Mouse (Mus musculus) adipocyte (in vitro differentiated cells): ENCODE results near the gene Gnas.
"Not testable (repeated sequence)": the region's sequence is repeated elsewhere in the genome, so short reads cannot be mapped to it uniquely, and the experiment has no call there.

ENCODE experiments used
- DNase-seq: peaks from one replicate; pipeline ENCODE4 v3.0.0-alpha.2; 2016; ENCODE audit warnings: low spot score

Gene Gnas

GRCm38 (mm10) chr2:174328358-174328905 lies 44.3 kb downstream of the Gnas start:
- DNase-seq: no peak

- peak; percentile 75 for DNase-seq
Measured at GRCm38 (mm10) chr2:174328926-174329662, 45.0 kb downstream of the Gnas start.

GRCm38 (mm10) chr2:174329663-174330615 lies 45.8 kb downstream of the Gnas start:
- DNase-seq: peak; percentile 79

GRCm38 (mm10) chr2:174330616-174331191 lies 46.6 kb downstream of the Gnas start:
- DNase-seq: peak; percentile 69

GRCm38 (mm10) chr2:174331282-174332030 lies 47.3 kb downstream of the Gnas start:
- no peak for DNase-seq

- no peak for DNase-seq
Measured at GRCm38 (mm10) chr2:174333239-174333890, 49.2 kb downstream of the Gnas start.

GRCm38 (mm10) chr2:174334415-174334814 lies 50.3 kb downstream of the Gnas start:
- no peak for DNase-seq

- no peak for DNase-seq
Measured at GRCm38 (mm10) chr2:174337275-174337674, 53.2 kb downstream of the Gnas start.

- DNase-seq: no peak
Measured at GRCm38 (mm10) chr2:174339701-174340100, 55.6 kb downstream of the Gnas start.

GRCm38 (mm10) chr2:174340229-174340892 lies 56.2 kb downstream of the Gnas start:
- DNase-seq: no peak

- DNase-seq: no peak
Measured at GRCm38 (mm10) chr2:174340893-174341580, 56.9 kb downstream of the Gnas start.

- DNase-seq: no peak
Measured at GRCm38 (mm10) chr2:174342793-174343400, 58.8 kb downstream of the Gnas start.

- no peak for DNase-seq
Measured at GRCm38 (mm10) chr2:174343566-174343965, 59.4 kb downstream of the Gnas start.

- peak; percentile 99 for DNase-seq
Measured at GRCm38 (mm10) chr2:174344003-174344655, 60.0 kb downstream of the Gnas start.

GRCm38 (mm10) chr2:174344996-174345395 lies 60.9 kb downstream of the Gnas start:
- DNase-seq: no peak

- DNase-seq: no peak
Measured at GRCm38 (mm10) chr2:174346612-174346998, 62.5 kb downstream of the Gnas start, which contains the start of gene Gm20721. Gene Gm20721, minus strand, starts transcription at chr2:174346712.

- DNase-seq: not testable (repeated sequence)
Measured at GRCm38 (mm10) chr2:174346999-174347668, 63.0 kb downstream of the Gnas start.

- DNase-seq: no peak
Measured at GRCm38 (mm10) chr2:174358516-174358915, 74.4 kb downstream of the Gnas start.
